Mouse (Mus musculus) thymus, adult 2 months (tissue): ENCODE data around the gene Ppp1r13b. TPM values are rescaled to one million over a fixed set of nuclear protein-coding genes. Genes with fewer than 3 reads are reported as not detected.

Source experiments
- DNase-seq: peaks from one replicate; pipeline ENCODE4 v3.0.0; 2021
- H3K27ac ChIP-seq: fragments of 200-500 bp; 2 replicates; pipeline ENCODE4 v1.5.1; 2012; ENCODE audit warnings: low read length, control low read depth; ENCODE audit not compliant: control insufficient read depth, insufficient read depth
- H3K27me3 ChIP-seq: fragments of 200-500 bp; 2 replicates; pipeline ENCODE4 v1.6.1; 2012; ENCODE audit warnings: mild to moderate bottlenecking, low read length, moderate library complexity, mixed read lengths; ENCODE audit not compliant: control insufficient read depth, insufficient read depth
- H3K36me3 ChIP-seq: fragments of 200-500 bp; 2 replicates; pipeline ENCODE4 v1.6.1; 2012; ENCODE audit warnings: mild to moderate bottlenecking, low read length, moderate library complexity; ENCODE audit not compliant: control insufficient read depth, insufficient read depth
- H3K4me1 ChIP-seq: fragments of 200-500 bp; replicated peaks from 2 replicates; pipeline ENCODE4 v1.6.1; 2012; ENCODE audit warnings: low read length; ENCODE audit not compliant: control insufficient read depth, insufficient read depth
- H3K4me3 ChIP-seq: fragments of 200-500 bp; 2 replicates; pipeline ENCODE4 v1.5.1; 2012; ENCODE audit warnings: mild to moderate bottlenecking, low read length, control low read depth, moderate library complexity; ENCODE audit not compliant: control insufficient read depth, insufficient read depth
- CTCF ChIP-seq: fragments of 200-500 bp; IDR thresholded peaks from 2 replicates; pipeline ENCODE4 v1.5.1; 2012; ENCODE audit warnings: mild to moderate bottlenecking, control low read depth, low read length, moderate library complexity, borderline replicate concordance; ENCODE audit not compliant: control insufficient read depth, poor library complexity, insufficient read depth; ENCODE audit errors: extremely low read depth
- POLR2A ChIP-seq: fragments of 200-500 bp; IDR thresholded peaks from 2 replicates; pipeline ENCODE4 v1.6.1; 2012; ENCODE audit warnings: mild to moderate bottlenecking, low read length, control low read depth, moderate library complexity; ENCODE audit not compliant: control insufficient read depth, poor library complexity, insufficient read depth; ENCODE audit errors: extremely low read depth
- WGBS: fragments of 180-500 bp; shearing (Covaris S2); methylation state at CpG from one replicate; pipeline ENCODE4 v1.1.7; 2018; 5-methylcytosine and 5-hydroxymethylcytosine counted together
- polyA plus RNA-seq: library from polyadenylated mRNA; depleted of rRNA; stranded (reverse); fragments of >200 nt; gene quantifications from 2 replicates; pipeline ENCODE4 v1.2.3, GENCODE M21; 2012

Gene Ppp1r13b
- polyA plus RNA-seq, 1 experiment, result 30.1 TPM

DNA sequence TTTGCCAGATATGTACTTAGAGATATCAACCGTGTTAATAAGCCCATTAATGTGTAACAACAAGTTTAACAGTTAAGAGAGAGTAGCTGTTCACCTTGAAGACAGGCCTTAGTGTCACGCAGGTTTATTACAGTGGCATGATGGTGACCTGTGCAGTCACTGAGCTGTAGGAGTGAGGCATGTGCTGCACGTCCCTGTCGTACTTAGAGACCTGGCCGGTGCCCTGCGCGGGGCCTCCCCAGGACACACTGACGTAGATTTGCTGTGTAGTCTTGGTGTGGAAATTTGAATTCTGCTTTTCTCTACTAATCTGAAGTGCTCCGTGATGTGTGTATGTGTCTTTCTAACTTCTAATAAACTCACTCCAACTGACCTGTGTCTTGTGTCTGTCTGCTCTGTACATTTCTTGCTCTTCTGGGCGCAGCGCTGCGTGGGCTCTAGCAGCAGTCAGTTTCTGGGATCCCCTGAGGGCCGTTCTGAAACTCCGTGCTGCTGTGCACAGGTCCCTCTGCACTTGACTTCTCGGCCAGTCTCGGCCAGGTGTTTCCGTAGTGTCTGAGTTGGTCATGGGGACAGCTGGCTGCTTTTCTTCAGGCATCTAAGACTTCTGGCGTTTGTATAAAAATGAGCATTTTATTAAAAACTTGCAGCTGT, 113.3 kb downstream of the Ppp1r13b start:
- WGBS, result 98% methylated on average over 18 of the region's 18 CpGs
- Histone ChIP-seq H3K4me1 (no peaks in the 10 kb centered on the region), H3K36me3 (peaks cover 17% of the 10 kb centered on the region), H3K4me3 (no peak overlapping the region), H3K27ac (no peak overlapping the region), H3K27me3 (no peaks in the 10 kb centered on the region)
- TF ChIP-seq POLR2A, result no peak
- TF ChIP-seq CTCF, result no peak
- no peak for DNase-seq

DNA sequence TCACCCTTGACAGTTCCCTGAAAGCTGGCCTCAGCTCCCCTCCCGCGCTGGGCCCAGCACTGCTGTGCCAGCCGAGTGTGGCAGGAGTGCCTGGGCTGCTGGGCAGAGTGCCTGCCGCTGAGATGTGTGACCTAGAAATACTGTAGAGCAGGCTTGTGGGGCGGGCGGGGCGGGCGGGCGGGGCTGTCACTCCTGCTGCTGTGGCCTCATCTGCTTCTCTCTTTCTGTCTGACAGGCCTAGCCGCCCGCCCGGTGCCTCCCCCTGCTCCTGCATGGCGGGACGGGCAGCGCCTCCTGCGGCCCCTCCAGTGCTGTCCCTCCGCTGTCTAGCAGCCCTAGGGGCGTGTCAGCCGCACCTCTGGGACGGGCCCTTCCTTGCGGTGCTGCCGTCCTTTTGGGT, 113.8 kb downstream of the Ppp1r13b start:
- DNase-seq, result no peak
- Histone ChIP-seq H3K27ac (no peak overlapping the region), H3K4me3 (no peak overlapping the region), H3K36me3 (peaks cover 22% of the 10 kb centered on the region), H3K4me1 (no peaks in the 10 kb centered on the region), H3K27me3 (no peaks in the 10 kb centered on the region)
- TF ChIP-seq CTCF, result no peak
- TF ChIP-seq POLR2A, result no peak
- 96% methylated on average over 22 of the region's 22 CpGs for WGBS

DNA sequence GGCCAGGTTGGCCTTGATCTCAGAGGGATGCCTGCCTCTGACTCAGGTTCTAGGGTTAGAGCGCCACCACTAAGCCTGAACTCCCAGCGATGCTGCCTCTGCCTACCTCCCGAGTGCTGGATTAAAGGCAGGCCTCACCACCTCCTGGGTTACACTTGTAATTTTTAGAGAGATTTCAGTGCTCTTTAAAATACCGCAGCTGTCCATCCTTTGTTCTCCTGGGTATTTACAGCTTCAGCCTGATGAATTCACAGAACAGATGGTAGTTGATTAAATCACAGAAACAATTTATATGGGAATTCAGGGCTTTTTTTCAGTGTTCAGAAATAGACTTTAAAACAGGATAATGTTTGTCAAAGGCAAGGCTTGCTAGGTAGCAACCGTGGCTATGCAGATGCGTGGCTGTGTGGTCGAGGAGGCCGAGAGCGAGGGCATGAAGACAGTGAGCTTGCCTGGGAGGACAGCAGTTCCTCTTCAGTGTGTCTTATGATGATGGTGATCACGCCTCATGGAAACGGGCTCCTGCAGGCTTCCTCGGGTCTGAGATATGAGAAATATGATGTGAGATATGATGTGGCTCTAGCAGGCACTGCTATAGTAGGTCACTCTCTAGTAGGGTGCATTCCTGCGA, 116.3 kb downstream of the Ppp1r13b start:
- Histone ChIP-seq H3K4me3 (no peak overlapping the region), H3K36me3 (peaks cover 36% of the 10 kb centered on the region)
- WGBS, result 97% methylated on average over 13 of the region's 13 CpGs

DNA sequence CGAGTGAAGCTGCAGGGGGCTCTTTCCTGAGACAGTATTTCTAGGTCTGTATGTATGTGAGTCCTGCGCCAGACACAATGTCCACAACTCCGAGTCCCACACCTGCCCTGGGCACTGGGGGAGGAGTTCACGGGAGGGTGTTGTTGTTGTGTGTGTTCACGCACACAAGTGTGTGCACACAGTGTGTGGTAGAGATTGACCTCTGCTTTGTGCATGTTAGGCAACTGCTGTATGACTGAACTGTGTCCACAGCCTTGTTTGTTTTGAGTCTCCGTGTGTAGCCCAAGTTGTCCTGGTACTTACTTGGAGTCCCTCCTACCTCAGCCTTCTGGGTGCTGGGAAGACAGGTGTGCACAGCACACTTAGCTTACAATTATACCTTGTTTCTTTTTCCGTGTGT, 117.3 kb downstream of the Ppp1r13b start:
- no peak for DNase-seq
- Histone ChIP-seq H3K4me1 (no peaks in the 10 kb centered on the region), H3K27ac (no peak overlapping the region), H3K27me3 (no peaks in the 10 kb centered on the region), H3K4me3 (no peak overlapping the region), H3K36me3 (peaks cover 42% of the 10 kb centered on the region)
- 95% methylated on average over 7 of the region's 7 CpGs for WGBS
- TF ChIP-seq CTCF, result no peak
- no peak for TF ChIP-seq POLR2A

More for the DNA sequence above, 116.3 kb downstream of the Ppp1r13b start:
- no peaks in the 10 kb centered on the region for H3K4me1 ChIP-seq
- no peak for TF ChIP-seq POLR2A
- TF ChIP-seq CTCF, result no peak
- no peak overlapping the region for H3K27ac ChIP-seq
- no peaks in the 10 kb centered on the region for H3K27me3 ChIP-seq
- DNase-seq, result no peak

DNA sequence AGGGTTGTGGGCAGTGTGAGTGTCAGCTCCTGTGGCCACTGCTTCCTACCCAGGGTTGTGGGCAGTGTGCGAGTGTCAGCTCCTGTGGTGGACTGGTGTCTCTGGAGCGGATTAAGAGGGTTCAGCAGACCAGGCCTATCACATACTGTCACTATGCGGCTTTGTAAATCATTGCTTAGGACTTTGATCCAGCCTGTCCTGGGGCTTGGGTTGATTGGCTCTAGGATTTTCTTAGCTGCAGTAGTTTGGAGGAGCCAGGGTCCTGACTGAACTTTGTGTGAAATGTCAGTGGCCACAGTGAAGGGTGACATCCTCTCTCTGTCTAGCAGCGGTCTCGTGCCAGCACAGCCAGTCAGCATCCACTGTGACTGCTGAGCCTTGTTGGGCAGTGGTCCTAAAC, 117.8 kb downstream of the Ppp1r13b start:
- WGBS, result 97% methylated on average over 5 of the region's 5 CpGs
- Histone ChIP-seq H3K4me3 (no peak overlapping the region), H3K27ac (no peak overlapping the region), H3K27me3 (no peaks in the 10 kb centered on the region), H3K4me1 (no peaks in the 10 kb centered on the region), H3K36me3 (peaks cover 47% of the 10 kb centered on the region)
- no peak for DNase-seq
- TF ChIP-seq POLR2A, result no peak
- no peak for TF ChIP-seq CTCF

- no peak overlapping the region for H3K27ac ChIP-seq
- H3K4me1 ChIP-seq, result no peaks in the 10 kb centered on the region
- H3K27me3 ChIP-seq, result no peaks in the 10 kb centered on the region
- TF ChIP-seq CTCF (no peak), POLR2A (no peak)
- DNase-seq, result no peak
- WGBS, result 99% methylated on average over 6 of the region's 6 CpGs
- no peak overlapping the region for H3K4me3 ChIP-seq
- peaks cover 52% of the 10 kb centered on the region for H3K36me3 ChIP-seq
Observed at GRCm38 (mm10) chr12:111787015-111787414, 120.9 kb downstream of the Ppp1r13b start.

- Histone ChIP-seq H3K4me3 (no peak overlapping the region), H3K27ac (no peak overlapping the region), H3K4me1 (no peaks in the 10 kb centered on the region), H3K36me3 (peaks cover 67% of the 10 kb centered on the region), H3K27me3 (no peaks in the 10 kb centered on the region)
- TF ChIP-seq POLR2A (no peak), CTCF (no peak)
- no peak for DNase-seq
- 89% methylated on average over 15 of the region's 15 CpGs for WGBS
Observed at GRCm38 (mm10) chr12:111785174-111785573, 122.7 kb downstream of the Ppp1r13b start.
